Mouse (Mus musculus) 416B (cell line): Measurements from ENCODE around the gene Zfp846.

Source experiments
- DNase-seq: peaks from one replicate; pipeline ENCODE4 v3.0.0; 2011; ENCODE audit warnings: low read depth

Gene Zfp846

DNA sequence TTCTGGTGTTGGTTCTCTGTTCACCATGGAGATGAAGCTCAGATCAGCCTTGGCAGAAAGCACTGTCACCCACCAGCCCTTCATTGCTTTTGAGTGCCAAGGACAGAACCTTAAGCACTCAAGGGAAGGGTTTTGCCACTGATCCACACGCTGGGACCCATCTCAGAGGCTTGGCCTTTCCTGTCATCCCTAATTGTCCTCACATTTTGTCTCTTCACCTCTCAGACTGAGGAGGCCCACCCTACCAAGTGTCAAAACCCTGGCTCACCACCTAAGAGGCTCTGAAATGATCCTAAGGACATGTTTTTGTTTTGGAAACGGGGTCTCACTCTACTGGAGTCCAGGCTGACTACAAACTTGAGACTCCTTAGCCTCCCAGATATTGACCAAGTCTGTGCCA is 55.7 kb downstream of the Zfp846 start:
- DNase-seq = no peak

DNA sequence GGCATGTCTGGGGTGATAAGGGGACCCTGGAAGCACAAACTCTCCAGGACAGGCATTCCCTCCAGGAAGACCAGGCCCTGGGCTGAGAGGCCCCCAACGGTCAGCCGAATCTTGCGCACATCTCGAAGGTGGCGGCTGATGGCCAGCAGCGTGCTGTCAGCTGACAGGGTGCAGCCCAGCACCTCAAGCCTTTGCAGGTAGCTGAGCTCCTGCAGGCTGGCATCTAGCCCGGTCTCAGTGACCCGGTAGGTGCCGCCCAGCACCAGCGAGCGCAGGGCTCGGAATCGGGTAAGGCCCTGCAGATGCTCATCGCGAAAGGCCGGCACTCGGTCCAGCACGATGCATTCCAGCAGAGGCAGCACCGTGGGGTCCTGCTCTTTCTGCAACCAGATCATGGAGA is 57.5 kb downstream of the Zfp846 start:
- no peak for DNase-seq

DNA sequence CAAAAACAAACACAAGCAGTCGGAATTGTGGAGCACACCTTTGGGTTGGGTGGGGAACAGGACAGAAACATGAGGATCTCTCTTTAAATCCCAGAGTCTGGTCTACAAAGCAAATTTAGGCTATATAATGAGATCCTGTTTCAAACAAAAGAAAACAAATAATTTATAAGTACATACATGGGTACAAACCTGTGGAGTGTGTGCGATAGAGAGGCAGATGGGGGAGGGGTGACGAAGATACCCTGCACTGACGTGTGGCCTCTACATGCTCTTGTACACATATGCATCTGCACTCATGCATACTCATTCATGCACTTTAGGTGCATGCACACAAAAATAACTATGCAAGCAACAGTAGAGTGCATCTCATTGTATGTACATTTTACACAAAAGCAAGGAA is 58.4 kb downstream of the Zfp846 start:
- DNase-seq = no peak

DNA sequence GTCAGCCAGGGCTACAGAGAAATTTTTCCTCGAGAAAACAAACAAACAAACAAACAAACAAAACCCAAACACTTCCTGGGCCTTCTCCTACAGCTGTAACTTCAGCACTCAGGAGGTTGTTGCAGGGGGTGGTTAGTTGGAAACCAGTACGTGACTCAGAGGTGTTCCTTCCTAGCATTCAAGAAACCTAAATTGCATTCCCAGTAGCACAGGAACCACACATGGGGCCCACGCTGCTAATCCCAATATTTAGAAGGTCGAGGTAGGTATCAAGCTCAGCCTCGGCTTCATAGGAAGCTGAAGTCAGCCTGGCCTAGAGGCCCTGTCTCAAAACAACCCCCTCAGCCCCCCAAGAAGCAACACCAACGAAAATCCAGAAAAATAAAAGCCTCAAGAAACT is 60.4 kb downstream of the Zfp846 start:
- peak; percentile 36 for DNase-seq

DNA sequence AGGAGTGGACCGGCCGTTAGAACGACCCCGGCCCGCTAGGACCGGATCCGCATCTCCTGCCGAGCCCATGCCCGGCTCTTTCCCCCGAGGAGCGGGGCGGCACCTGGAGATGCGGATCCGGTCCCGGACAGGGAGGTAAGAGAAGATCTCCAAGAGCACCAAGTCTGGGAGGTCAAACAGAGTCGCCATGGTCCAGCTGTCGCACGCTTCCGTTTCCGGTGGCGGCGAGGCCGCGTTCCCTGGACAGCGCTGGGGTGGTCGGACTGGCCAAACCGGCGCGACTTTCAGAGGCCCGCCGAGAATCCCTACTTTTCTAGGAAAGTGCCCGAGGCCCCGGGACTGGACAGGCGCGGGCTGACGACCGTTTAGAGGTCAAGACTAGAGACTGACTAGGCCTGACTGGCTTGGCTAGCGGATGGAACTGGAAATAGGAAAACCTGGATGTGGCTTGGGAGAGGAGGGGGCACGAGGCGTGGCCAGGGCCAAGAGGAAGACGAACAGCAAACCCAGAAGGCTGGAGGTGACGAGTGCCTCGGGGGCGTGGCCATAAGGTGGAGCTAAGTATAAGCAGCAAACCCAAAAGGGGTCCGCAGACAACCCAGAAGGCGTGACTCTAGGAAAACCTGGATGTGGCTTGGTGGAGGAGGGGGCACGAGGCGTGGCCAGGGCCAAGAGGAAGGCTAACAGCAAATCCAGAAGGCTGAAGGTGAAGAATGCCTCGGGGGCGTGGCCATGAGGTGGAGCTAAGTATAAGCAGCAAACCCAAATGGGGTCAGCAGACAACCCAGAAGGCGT is 61.2 kb downstream of the Zfp846 start, which contains the start of gene Ubl5:
Ubl5 (plus strand) TSS at position 778 of the 795 bp plus-strand sequence.
- DNase-seq = peak; percentile 99

DNA sequence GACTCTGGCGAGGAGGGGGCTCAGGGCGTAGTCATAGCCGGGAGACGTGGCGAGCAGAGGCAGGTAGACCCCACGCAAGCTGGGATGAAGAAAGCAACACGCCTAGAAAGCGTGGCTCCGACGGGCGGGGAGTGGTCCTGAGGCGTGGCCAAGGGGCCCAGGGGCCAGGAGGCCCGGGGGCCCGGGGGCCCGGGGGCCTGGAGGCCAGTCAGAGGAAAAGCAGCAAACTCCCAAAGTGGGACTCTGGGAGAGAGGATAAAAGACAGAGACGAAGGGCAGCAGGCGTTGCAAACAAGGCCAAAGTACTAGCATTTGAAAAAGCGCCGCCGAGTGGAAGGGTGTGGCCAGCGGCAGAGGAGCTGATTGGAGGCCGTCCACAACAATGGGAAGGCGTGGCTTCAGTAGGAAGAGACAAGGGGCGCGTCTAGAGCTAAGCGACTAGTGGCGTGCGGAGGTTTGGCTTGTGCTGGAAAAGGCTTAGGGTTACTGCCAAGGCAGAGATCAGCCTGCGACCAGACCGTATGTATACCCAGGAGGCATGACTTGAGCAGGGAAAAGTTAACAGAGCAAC is 61.9 kb downstream of the Zfp846 start:
- peak; percentile 95 for DNase-seq

DNA sequence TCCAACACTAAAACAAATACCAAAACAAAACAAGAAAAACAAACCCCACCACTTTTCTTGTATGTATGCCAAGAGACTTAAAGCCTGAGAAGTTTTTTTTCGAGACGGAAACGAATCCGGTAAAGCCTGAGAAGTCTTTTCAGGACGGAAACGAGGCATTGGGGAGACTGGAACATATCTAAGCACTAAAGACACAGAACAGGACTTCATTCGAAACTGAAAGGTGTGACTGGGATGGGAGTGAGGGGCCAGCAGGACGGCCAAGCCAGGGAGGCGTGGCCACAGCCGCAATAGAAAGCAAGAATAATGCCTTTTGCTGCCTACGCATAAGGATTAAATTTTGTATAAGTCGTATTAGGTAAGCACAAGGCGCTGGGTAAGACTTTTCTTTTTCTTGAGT is 62.7 kb downstream of the Zfp846 start:
- DNase-seq = peak; percentile 28

DNA sequence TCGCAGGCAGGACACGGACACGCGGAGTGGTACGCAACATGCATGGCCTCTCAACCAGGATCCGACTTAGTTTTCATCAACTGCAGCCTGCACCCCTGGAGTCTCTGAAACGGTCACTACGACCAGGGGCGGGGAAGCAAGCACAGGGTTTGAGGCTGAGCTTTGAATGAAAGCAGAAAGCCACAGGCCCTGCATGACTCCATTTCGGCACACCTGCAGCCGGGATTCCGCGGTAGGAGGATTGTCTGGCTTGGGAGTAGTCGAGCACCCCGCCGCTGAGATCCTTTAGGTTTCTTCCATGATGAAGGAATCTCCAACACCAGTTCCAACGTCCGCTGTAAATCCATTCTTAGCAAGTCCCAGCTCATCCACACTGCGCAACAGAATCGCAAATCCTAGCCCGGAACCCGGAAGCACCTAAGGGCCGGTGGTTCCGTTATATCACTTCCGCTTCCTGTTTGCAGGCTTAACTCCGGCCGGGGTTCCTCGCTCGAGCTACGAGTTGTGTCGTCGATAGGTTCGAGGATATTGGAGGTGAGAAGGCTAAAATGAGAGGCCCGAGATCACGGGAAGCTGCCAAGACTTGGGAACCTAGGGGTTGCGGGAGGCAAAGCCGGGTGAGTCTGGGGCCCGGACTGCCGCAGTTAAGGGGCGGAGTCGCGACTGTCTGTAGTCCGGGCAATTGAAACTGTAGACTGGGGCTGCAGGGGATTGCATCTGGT is 63.4 kb downstream of the Zfp846 start, which contains the start of gene Fbxl12:
Fbxl12 (minus strand) TSS at position 408 of the 722 bp plus-strand sequence.
- peak; percentile 89 for DNase-seq

DNA sequence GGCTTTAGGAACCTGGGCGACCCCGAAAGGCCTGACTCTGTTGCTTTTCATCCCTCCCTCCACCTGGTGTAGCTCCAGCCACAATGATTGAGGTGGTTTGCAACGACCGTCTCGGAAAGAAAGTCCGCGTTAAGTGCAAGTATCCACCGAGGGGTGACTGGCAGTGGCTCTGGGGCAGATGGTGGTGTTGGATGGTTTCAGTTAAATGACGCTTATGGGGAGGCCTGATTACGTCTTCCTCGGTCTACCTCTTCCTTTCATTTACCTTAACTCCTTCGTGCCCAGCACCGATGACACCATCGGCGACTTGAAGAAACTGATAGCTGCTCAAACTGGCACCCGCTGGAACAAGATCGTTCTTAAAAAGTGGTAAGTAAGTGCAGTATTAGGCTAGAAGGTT is 64.0 kb downstream of the Zfp846 start:
- peak; percentile 72 for DNase-seq

DNA sequence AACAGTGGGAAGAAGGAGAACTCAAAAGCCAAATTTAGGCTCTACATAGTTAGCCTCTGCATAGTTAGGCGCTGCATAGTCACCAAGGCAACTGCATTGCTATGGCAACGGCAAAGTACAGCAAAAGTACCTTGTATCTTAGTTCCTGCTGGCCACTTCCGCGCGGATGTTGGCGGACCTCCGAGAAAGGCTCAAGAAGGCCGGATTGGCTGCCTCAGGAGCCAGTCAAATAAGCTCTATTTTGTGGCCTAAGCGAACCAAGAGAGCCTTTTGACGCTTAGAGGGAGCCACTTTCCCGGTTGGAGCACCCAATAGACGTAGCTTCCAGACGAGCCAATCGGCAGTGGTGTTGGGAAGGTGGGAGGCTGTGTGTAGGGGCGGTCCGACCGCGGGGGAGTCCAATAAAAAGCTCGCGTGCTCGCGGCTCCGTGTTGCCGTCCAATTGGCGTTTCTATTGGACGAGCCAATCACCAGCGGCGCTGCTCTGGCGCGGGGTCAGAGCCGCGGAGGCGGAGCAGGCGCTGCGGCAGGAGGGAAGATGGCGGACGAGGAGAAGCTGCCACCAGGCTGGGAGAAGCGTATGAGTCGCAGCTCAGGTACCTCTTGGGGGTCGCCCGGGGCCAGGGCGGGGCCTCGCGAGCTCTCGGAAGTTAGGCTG is 70.6 kb downstream of the Zfp846 start, which contains the start of gene Pin1:
Pin1 (plus strand) TSS at position 494 of the 658 bp plus-strand sequence.
- DNase-seq = peak; percentile 100

DNA sequence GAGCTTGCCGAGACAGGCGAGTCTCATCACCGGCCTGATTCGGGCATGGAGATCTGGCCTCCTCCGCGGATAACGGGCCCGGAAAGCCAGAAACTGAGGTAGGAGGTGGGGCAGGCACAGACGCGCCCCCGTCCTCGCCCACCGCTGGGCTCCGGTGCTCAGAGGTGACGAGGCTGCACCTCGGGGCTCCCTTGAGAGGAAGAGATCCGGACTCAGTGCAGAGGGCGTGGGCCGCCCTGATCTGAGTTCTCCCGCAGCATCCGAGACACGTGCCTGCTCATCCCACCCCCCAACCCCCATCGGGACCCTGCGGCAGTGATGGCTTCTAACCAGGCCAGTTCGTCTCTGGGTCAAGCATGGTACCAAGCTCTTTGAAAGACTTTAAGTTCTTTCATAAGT is 71.2 kb downstream of the Zfp846 start:
- peak; percentile 23 for DNase-seq

DNA sequence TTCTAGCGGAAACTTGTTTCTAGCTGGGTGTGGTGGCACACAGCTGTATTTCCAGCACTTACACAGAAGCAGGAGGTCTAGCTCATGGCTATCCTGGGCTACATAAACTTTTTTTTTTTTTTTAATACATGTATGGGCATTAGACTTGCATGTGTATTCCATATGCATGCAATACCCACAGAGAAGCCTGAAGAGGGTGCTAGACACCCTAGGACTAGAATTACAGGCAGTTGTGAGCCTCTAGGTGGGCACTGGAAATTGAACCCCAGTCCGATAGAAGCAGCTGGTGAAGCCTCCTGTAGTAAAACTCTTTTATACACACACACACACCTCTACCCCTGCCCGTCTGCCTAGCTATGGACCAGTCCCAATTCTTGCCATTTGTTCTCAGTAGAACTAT is 72.8 kb downstream of the Zfp846 start:
- DNase-seq = peak; percentile 26
